17 mouse cellular contexts compared by ENCODE assay signal in the genomic region with DNA sequence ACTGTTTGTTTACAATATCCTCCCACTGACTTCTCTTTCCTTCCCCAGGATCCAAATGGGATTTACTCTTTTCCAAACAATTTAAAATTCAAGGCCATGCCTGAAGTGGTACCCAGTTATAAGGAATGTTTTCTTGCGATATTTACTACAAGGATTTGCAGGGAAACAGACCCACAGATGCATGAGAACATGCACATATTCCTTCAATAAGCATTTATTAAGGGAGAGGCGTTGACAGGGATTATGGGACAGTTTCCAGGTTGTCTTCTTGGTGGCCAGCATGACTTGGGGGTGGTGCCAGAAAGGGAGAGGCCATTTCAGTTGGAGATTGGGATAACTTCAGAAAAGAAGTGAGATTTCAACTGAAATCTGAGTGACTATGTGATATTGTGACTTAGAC. TPM values are rescaled to one million over a fixed set of nuclear protein-coding genes. Genes with fewer than 3 reads are reported as not detected.
A peak's percentile ranks its signal among the peaks of the same experiment; 100 is the strongest.
DNase-seq lines count a peak whose midpoint lies in the region; ATAC-seq and TF ChIP-seq lines count a peak whose summit lies in the region.
"Had no signal": no experiment of that assay in that cellular context is flagged by ENCODE, and none has a peak within 500 bp of the region (broad histone marks: within the 10 kb centered on the region; RNA-seq: fewer than 3 reads in every experiment).

No protein-coding gene starts in this region.

- H3K27me3 ChIP-seq in liver, adult 2 months (ENCODE audit: control insufficient read depth, insufficient read depth, low read length): no peaks in the 10 kb centered on the region
- no peaks in the 10 kb centered on the region for H3K27me3 ChIP-seq in liver, postnatal 0 days (ENCODE audit: insufficient read depth, low read length)
- no peaks in the 10 kb centered on the region for H3K27me3 ChIP-seq in heart, embryonic 16.5 days (ENCODE audit: control insufficient read depth, insufficient read depth, low read length)
- H3K27me3 ChIP-seq: embryonic facial prominence, embryonic 13.5 days; forebrain, embryonic 12.5 days; intestine, embryonic 15.5 days; liver, embryonic 15.5 days had no signal

- no peaks in the 10 kb centered on the region for H3K36me3 ChIP-seq in liver, adult 2 months (ENCODE audit: control insufficient read depth, insufficient read depth, low read length)
- H3K36me3 ChIP-seq in liver, postnatal 0 days (replicated peaks; ENCODE audit: insufficient read depth, low read length): no peaks in the 10 kb centered on the region
- H3K36me3 ChIP-seq in heart, embryonic 16.5 days (ENCODE audit: control insufficient read depth, insufficient read depth): no peaks in the 10 kb centered on the region
- H3K36me3 ChIP-seq: embryonic facial prominence, embryonic 13.5 days; forebrain, embryonic 12.5 days; intestine, embryonic 15.5 days; liver, embryonic 15.5 days; midbrain, embryonic 10.5 days had no signal

- no peaks in the 10 kb centered on the region; the same call in 1 of the 2 replicates for H3K4me1 ChIP-seq in liver, adult 2 months (ENCODE audit: control insufficient read depth, insufficient read depth, low read length)
- H3K4me1 ChIP-seq in liver, postnatal 0 days (ENCODE audit: insufficient read depth): no peaks in the 10 kb centered on the region
- H3K4me1 ChIP-seq in heart, embryonic 16.5 days (ENCODE audit: control insufficient read depth, insufficient read depth, low read length): peaks cover 6% of the 10 kb centered on the region; the same call in 1 of the 2 replicates
- H3K4me1 ChIP-seq: embryonic facial prominence, embryonic 13.5 days; forebrain, embryonic 12.5 days; intestine, embryonic 15.5 days; liver, embryonic 15.5 days; midbrain, embryonic 10.5 days had no signal

- TF ChIP-seq POLR2A in liver, adult 2 months (IDR thresholded peaks at IDR 0.05; ENCODE audit: extremely low read depth, insufficient read depth, low read length): no peak

- H3K9me3 ChIP-seq in liver, postnatal 0 days (ENCODE audit: low read length): no peaks in the 10 kb centered on the region
- H3K9me3 ChIP-seq in heart, embryonic 16.5 days (replicated peaks; ENCODE audit: control insufficient read depth, low read length): no peaks in the 10 kb centered on the region
- H3K9me3 ChIP-seq: embryonic facial prominence, embryonic 13.5 days; forebrain, embryonic 12.5 days; intestine, embryonic 15.5 days; liver, embryonic 15.5 days; midbrain, embryonic 10.5 days had no signal

- no peak overlapping the region for H3K4me3 ChIP-seq in liver, adult 2 months (ENCODE audit: insufficient read depth, low read depth, low read length)
- H3K4me3 ChIP-seq in liver, postnatal 0 days (ENCODE audit: low read depth, low read length): no peak overlapping the region
- no peak overlapping the region for H3K4me3 ChIP-seq in heart, embryonic 16.5 days (ENCODE audit: low read length)
- H3K4me3 ChIP-seq: embryonic facial prominence, embryonic 13.5 days; forebrain, embryonic 12.5 days; intestine, embryonic 15.5 days; liver, embryonic 15.5 days; midbrain, embryonic 10.5 days had no signal

- no peak for ATAC-seq in liver, postnatal 0 days
- ATAC-seq in heart, embryonic 16.5 days (replicated peaks; ENCODE audit: extremely low read depth, insufficient read depth, low FRiP score): no peak
- no peak for ATAC-seq in granulocyte monocyte progenitor cell, adult 5-6 weeks (replicated peaks; ENCODE audit: poor library complexity, severe bottlenecking)
- ATAC-seq: intestine, embryonic 15.5 days had no signal

- no peak overlapping the region for H3K27ac ChIP-seq in liver, adult 2 months (replicated peaks; ENCODE audit: insufficient read depth, low read depth, low read length)
- no peak overlapping the region for H3K27ac ChIP-seq in liver, postnatal 0 days (ENCODE audit: low read depth)
- peak overlapping the region; percentile 4; the same call in 1 of the 2 replicates for H3K27ac ChIP-seq in heart, embryonic 16.5 days (ENCODE audit: low read length)
- H3K27ac ChIP-seq: embryonic facial prominence, embryonic 13.5 days; forebrain, embryonic 12.5 days; intestine, embryonic 15.5 days; liver, embryonic 15.5 days; midbrain, embryonic 10.5 days had no signal

- 75% methylated on average over 2 of the region's 2 CpGs for WGBS in liver, adult 2 months
- WGBS in liver, postnatal 0 days (ENCODE audit: insufficient replicate concordance): 64% methylated on average over 2 of the region's 2 CpGs
- 76% methylated on average over 2 of the region's 2 CpGs for WGBS in heart, embryonic 16.5 days

- H3K4me2 ChIP-seq in liver, postnatal 0 days (ENCODE audit: low read depth, low read length): no peak overlapping the region
- H3K4me2 ChIP-seq in heart, embryonic 16.5 days (ENCODE audit: low read depth, low read length): no peak overlapping the region
- H3K4me2 ChIP-seq: embryonic facial prominence, embryonic 13.5 days; forebrain, embryonic 12.5 days; intestine, embryonic 15.5 days; liver, embryonic 15.5 days had no signal

- no peak overlapping the region for H3K9ac ChIP-seq in liver, adult 2 months (ENCODE audit: low read depth, low read length)
- no peak overlapping the region for H3K9ac ChIP-seq in liver, postnatal 0 days (replicated peaks)
- no peak overlapping the region for H3K9ac ChIP-seq in heart, embryonic 16.5 days (ENCODE audit: low read length)
- H3K9ac ChIP-seq: embryonic facial prominence, embryonic 13.5 days; forebrain, embryonic 12.5 days; intestine, embryonic 15.5 days; liver, embryonic 15.5 days had no signal

- H3K79me2 ChIP-seq in liver, adult 2 months (ENCODE audit: control insufficient read depth, insufficient read depth, low read length): no peaks in the 10 kb centered on the region

- TF ChIP-seq CTCF in liver, adult 2 months (IDR thresholded peaks at IDR 0.05; ENCODE audit: low read depth, low read length): no peak
- TF ChIP-seq CTCF in liver, postnatal 0 days (IDR thresholded peaks at IDR 0.05; ENCODE audit: low read depth): no peak

- DNase-seq in cerebellum, postnatal 10 days: peak; percentile 57 to 66
- DNase-seq in cerebellum, postnatal 36 days: no peak
- peak; percentile 4 for DNase-seq in liver, adult 2 months (ENCODE audit: extremely low read depth, low read depth, low spot score)
- no peak for DNase-seq in liver, postnatal 0 days
- DNase-seq in lung, postnatal 25 days (ENCODE audit: low spot score): peak; percentile 21
- DNase-seq in ovary, postnatal 10 days (ENCODE audit: low spot score): no peak
- DNase-seq: adrenal gland, adult 2 months; cerebellum, adult 9-11 months; kidney, postnatal 14 days; right cerebral cortex, postnatal 14 days had no signal

- no peak for TF ChIP-seq EP300 in liver, postnatal 0 days (IDR thresholded peaks at IDR 0.05; ENCODE audit: low read depth)

RNA-seq across cellular contexts. Expression of gene Sptbn1, which starts 58.4 kb away (rescaled TPM):
- total RNA-seq in liver, adult 2 months (2014; rRNA removed): 50.9 and 56.5 TPM in 2 replicates
- polyA plus RNA-seq in liver, adult 2 months (2012; rRNA removed): 11.0 and 13.0 TPM in 2 replicates
- 18.9 and 19.2 TPM in 2 replicates for polyA plus RNA-seq in liver, postnatal 0 days (2015; fragmentation: Nextera tagmentation; extraction: Ambion mirVana)
- 164 and 178 TPM in 2 replicates for polyA plus RNA-seq in heart, embryonic 16.5 days (2015; fragmentation: Nextera tagmentation; extraction: Ambion mirVana)
- total RNA-seq in granulocyte monocyte progenitor cell, adult 5-6 weeks (2014; fragmentation: Nextera tagmentation): 101 and 117 TPM in 2 replicates
- 159 and 165 TPM in 2 replicates for total RNA-seq in granulocyte monocyte progenitor cell, adult 5-6 weeks (2017)

Comparison
In these comparisons a context has a peak if more than half of its experiments do, and no peak if none do; other contexts are left out.
1. DNase-seq: peak in cerebellum, postnatal 10 days (2 of 2), liver, adult 2 months (single experiment) and lung, postnatal 25 days (single experiment); none in cerebellum, postnatal 36 days (0 of 2), liver, postnatal 0 days (single experiment) and ovary, postnatal 10 days (single experiment).